Mouse (Mus musculus) lung, adult 2 months (tissue): ENCODE measurements at regions not wholly inside any gene's neighbourhood (a gene's known extent, or its start where the extent isn't known, plus 50 kb on each side); places are given as distances from the start of the nearest gene placed in this dataset.

ENCODE experiments used
- DNase-seq: peaks from one replicate; pipeline ENCODE4 v3.0.0; 2022
- H3K4me1 ChIP-seq: fragments of 200-500 bp; 2 replicates; pipeline ENCODE4 v1.6.1; 2011; ENCODE audit warnings: low read length; ENCODE audit not compliant: control insufficient read depth, insufficient read depth
- H3K4me3 ChIP-seq: fragments of 200-500 bp; replicated peaks from 2 replicates; pipeline ENCODE3; 2011; ENCODE audit warnings: low read depth, mild to moderate bottlenecking, control low read depth, low read length; ENCODE audit errors: extremely low read depth
- CTCF ChIP-seq: fragments of 200-500 bp; IDR thresholded peaks from 2 replicates; pipeline ENCODE4 v1.5.1; 2011; ENCODE audit warnings: mild to moderate bottlenecking, low read length, control low read depth; ENCODE audit not compliant: insufficient read depth
- POLR2A ChIP-seq: fragments of 200-500 bp; IDR thresholded peaks from 2 replicates; pipeline ENCODE4 v1.6.1; 2011; ENCODE audit warnings: low read depth, mild to moderate bottlenecking, control low read depth, low read length, borderline replicate concordance; ENCODE audit errors: extremely low read depth
- WGBS: fragments of 180-500 bp; shearing (Covaris S2); methylation state at CpG from one replicate; pipeline ENCODE4 v1.1.7; 2018; 5-methylcytosine and 5-hydroxymethylcytosine counted together

GRCm38 (mm10) chr1:169439621-169440020 is 91.6 kb downstream of the Nuf2 start:
- Histone ChIP-seq H3K4me1 (no peaks in the 10 kb centered on the region), H3K4me3 (no peak overlapping the region)
- TF ChIP-seq CTCF, result no peak
- no peak for TF ChIP-seq POLR2A
- WGBS, result 85% methylated on average over 2 of the region's 2 CpGs
- DNase-seq, result no peak

- no peak for TF ChIP-seq POLR2A
- TF ChIP-seq CTCF, result no peak
- 93% methylated on average over 3 of the region's 3 CpGs for WGBS
- no peak for DNase-seq
- Histone ChIP-seq H3K4me1 (no peaks in the 10 kb centered on the region), H3K4me3 (no peak overlapping the region)
Measured at GRCm38 (mm10) chr1:169438006-169438405, 93.3 kb downstream of the Nuf2 start.

GRCm38 (mm10) chr1:169422408-169422807 is 108.9 kb downstream of the Nuf2 start:
- H3K4me3 ChIP-seq, result no peak overlapping the region
- DNase-seq, result no peak
- no peaks in the 10 kb centered on the region for H3K4me1 ChIP-seq
- 63% methylated on average over 3 of the region's 3 CpGs for WGBS
- TF ChIP-seq POLR2A (no peak), CTCF (no peak)

- 27% methylated on average over 1 of the region's 1 CpGs for WGBS
- no peak overlapping the region for H3K4me3 ChIP-seq
- TF ChIP-seq CTCF (no peak), POLR2A (no peak)
- H3K4me1 ChIP-seq, result no peaks in the 10 kb centered on the region
- DNase-seq, result no peak
Measured at GRCm38 (mm10) chr1:169421671-169422070, 109.6 kb downstream of the Nuf2 start.

- no peak for TF ChIP-seq POLR2A
- DNase-seq, result no peak
- H3K4me1 ChIP-seq, result no peaks in the 10 kb centered on the region
- 67% methylated on average over 4 of the region's 4 CpGs for WGBS
- H3K4me3 ChIP-seq, result no peak overlapping the region
Measured at GRCm38 (mm10) chr1:169418665-169419045, 112.6 kb downstream of the Nuf2 start.

- Histone ChIP-seq H3K4me1 (no peaks in the 10 kb centered on the region), H3K4me3 (no peak overlapping the region)
- 64% methylated on average over 10 of the region's 10 CpGs for WGBS
- TF ChIP-seq CTCF (no peak), POLR2A (no peak)
- DNase-seq, result no peak
Measured at GRCm38 (mm10) chr1:169417979-169418664, 113.1 kb downstream of the Nuf2 start.

- no peak for TF ChIP-seq CTCF
- TF ChIP-seq POLR2A, result no peak
- no peaks in the 10 kb centered on the region for H3K4me1 ChIP-seq
- H3K4me3 ChIP-seq, result no peak overlapping the region
- DNase-seq, result no peak
- 76% methylated on average over 1 of the region's 1 CpGs for WGBS
Measured at GRCm38 (mm10) chr1:169416701-169417100, 114.6 kb downstream of the Nuf2 start.

- H3K4me3 ChIP-seq, result no peak overlapping the region
- no peak for TF ChIP-seq CTCF
- TF ChIP-seq POLR2A, result no peak
- DNase-seq, result no peak
- 70% methylated on average over 2 of the region's 2 CpGs for WGBS
- no peaks in the 10 kb centered on the region for H3K4me1 ChIP-seq
Measured at GRCm38 (mm10) chr1:169408120-169408519, 123.1 kb downstream of the Nuf2 start.

- no peak for DNase-seq
- H3K4me1 ChIP-seq, result no peaks in the 10 kb centered on the region
- no peak overlapping the region for H3K4me3 ChIP-seq
- TF ChIP-seq CTCF (no peak), POLR2A (no peak)
- WGBS, result 77% methylated on average over 6 of the region's 6 CpGs
Measured at GRCm38 (mm10) chr1:169400841-169401240, 130.4 kb downstream of the Nuf2 start.

GRCm38 (mm10) chr1:169397371-169397770 is 133.9 kb downstream of the Nuf2 start:
- Histone ChIP-seq H3K4me3 (no peak overlapping the region), H3K4me1 (no peaks in the 10 kb centered on the region)
- WGBS, result 74% methylated on average over 4 of the region's 4 CpGs
- no peak for TF ChIP-seq CTCF
- TF ChIP-seq POLR2A, result no peak
- DNase-seq, result no peak
